Mouse (Mus musculus) megakaryocyte-erythroid progenitor cell, adult 5-6 weeks (primary cell): ENCODE measurements around the gene Zhx3. TPM values are rescaled to one million over a fixed set of nuclear protein-coding genes. Genes with fewer than 3 reads are reported as not detected.

Experiments
- ATAC-seq: replicated peaks from 2 replicates; pipeline ENCODE4 v1.8.0; 2016; ENCODE audit warnings: mild to moderate bottlenecking, inconsistent platforms; ENCODE audit not compliant: severe bottlenecking, poor library complexity, low FRiP score, low TSS enrichment
- total RNA-seq, 2 experiments: library from RNA; stranded (forward) in 1 of 2; stranded (reverse) in 1 of 2; fragments of 200-1000, 215-1000 nt in 1 of 2; fragments of >200 nt in 1 of 2; fragmentation: Nextera tagmentation in 1 of 2; gene quantifications; 2 replicates each; pipeline ENCODE4 v1.2.3; 2014 to 2017

The Zhx3 gene
- total RNA-seq, 2 experiments from 2014 or later, result 4.5 to 4.9 TPM

- ATAC-seq, result no peak
Measured at GRCm38 (mm10) chr2:160735706-160736310, 137.0 kb downstream of the Zhx3 start.

- no peak for ATAC-seq
Measured at GRCm38 (mm10) chr2:160734331-160734730, 138.5 kb downstream of the Zhx3 start.

GRCm38 (mm10) chr2:160733131-160733531 is 139.7 kb downstream of the Zhx3 start:
- ATAC-seq, result no peak

GRCm38 (mm10) chr2:160732420-160732995 is 140.3 kb downstream of the Zhx3 start:
- ATAC-seq, result no peak

- no peak; the same call in 1 of the 2 replicates for ATAC-seq
Measured at GRCm38 (mm10) chr2:160731839-160732261, 140.9 kb downstream of the Zhx3 start.

- ATAC-seq, result peak; percentile 87
Measured at GRCm38 (mm10) chr2:160731117-160731838, 141.5 kb downstream of the Zhx3 start, which contains the start of gene Plcg1. Gene Plcg1 (plus strand): TSS chr2:160731300.

GRCm38 (mm10) chr2:160730797-160731116 is 142.0 kb downstream of the Zhx3 start:
- peak; percentile 38 for ATAC-seq

GRCm38 (mm10) chr2:160729851-160730796 is 142.7 kb downstream of the Zhx3 start:
- peak; percentile 24; the same call in 1 of the 2 replicates for ATAC-seq

GRCm38 (mm10) chr2:160729436-160729835 is 143.4 kb downstream of the Zhx3 start:
- no peak for ATAC-seq

- ATAC-seq, result no peak
Measured at GRCm38 (mm10) chr2:160728972-160729371, 143.8 kb downstream of the Zhx3 start.

GRCm38 (mm10) chr2:160725877-160726864 is 146.6 kb downstream of the Zhx3 start:
- ATAC-seq, result no peak

- no peak for ATAC-seq
Measured at GRCm38 (mm10) chr2:160724536-160724935, 148.3 kb downstream of the Zhx3 start.

GRCm38 (mm10) chr2:160723613-160724375 is 149.0 kb downstream of the Zhx3 start:
- no peak for ATAC-seq

- ATAC-seq, result no peak
Measured at GRCm38 (mm10) chr2:160722714-160723113, 150.1 kb downstream of the Zhx3 start.

- no peak for ATAC-seq
Measured at GRCm38 (mm10) chr2:160718811-160719210, 154.0 kb downstream of the Zhx3 start.

- ATAC-seq, result peak; percentile 68; the same call in 1 of the 2 replicates
Measured at GRCm38 (mm10) chr2:160717269-160717668, 155.5 kb downstream of the Zhx3 start.

- no peak for ATAC-seq
Measured at GRCm38 (mm10) chr2:160715463-160716030, 157.3 kb downstream of the Zhx3 start.
